Mouse (Mus musculus): ENCODE measurements around the gene Gfra1. TPM values are rescaled to one million over a fixed set of nuclear protein-coding genes. Genes with fewer than 3 reads are reported as not detected.

Gfra1 gene
- polyA plus RNA-seq, 1 experiment from 2014 or later = 15.0 TPM

DNA sequence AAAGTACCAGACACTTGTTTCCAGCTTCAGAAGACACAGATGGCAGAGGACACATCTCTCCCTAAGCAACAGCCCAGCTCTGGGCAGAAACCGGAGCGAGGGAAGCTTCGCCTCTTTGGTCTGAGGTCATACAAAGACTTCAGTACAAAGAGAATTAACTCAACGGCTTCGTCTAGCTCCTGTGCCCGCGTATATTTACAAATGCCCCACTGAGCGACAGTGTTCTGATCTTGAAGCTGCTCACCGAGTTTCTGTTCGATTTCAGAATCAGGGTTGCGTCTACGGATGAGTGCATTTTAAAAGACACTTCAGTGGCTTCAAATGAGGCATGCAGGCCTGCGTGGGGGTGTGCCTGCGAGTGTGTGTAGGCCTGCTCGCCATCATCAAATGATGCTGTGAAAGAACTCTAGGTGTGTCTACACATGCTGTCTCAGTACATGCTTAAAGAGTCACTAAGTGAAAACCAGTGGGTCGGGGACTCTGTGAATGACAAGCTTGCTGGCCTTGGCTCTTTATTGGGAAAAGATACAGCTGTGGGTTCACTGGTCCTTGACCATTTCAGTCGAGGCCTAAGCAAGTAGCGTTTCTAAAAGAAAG lies 66.8 kb downstream of the Gfra1 start:
- no peak overlapping the region for H3K4me2 ChIP-seq (ENCODE audit: low read depth, low read length)
- 85% methylated on average over 18 of the region's 18 CpGs for WGBS
- H3K27ac ChIP-seq (replicated peaks; ENCODE audit: low read depth, low read length) = no peak overlapping the region
- H3K4me3 ChIP-seq (ENCODE audit: low read depth, low read length) = no peak overlapping the region
- no peak for DNase-seq (ENCODE audit: low spot score)
- no peaks in the 10 kb centered on the region for H3K4me1 ChIP-seq (ENCODE audit: control insufficient read depth, insufficient read depth, low read length)
- no peaks in the 10 kb centered on the region for H3K36me3 ChIP-seq (replicated peaks; ENCODE audit: control insufficient read depth, insufficient read depth, low read depth, low read length)
- no peak overlapping the region for H3K9ac ChIP-seq (replicated peaks; ENCODE audit: low read length)
- no peaks in the 10 kb centered on the region for H3K27me3 ChIP-seq (ENCODE audit: control insufficient read depth, insufficient read depth, low read length)
- H3K9me3 ChIP-seq (replicated peaks; ENCODE audit: control insufficient read depth, low read length) = no peaks in the 10 kb centered on the region
- no peak for ATAC-seq (replicated peaks; ENCODE audit: insufficient number of reproducible peaks, low FRiP score, low TSS enrichment, low read depth)

DNA sequence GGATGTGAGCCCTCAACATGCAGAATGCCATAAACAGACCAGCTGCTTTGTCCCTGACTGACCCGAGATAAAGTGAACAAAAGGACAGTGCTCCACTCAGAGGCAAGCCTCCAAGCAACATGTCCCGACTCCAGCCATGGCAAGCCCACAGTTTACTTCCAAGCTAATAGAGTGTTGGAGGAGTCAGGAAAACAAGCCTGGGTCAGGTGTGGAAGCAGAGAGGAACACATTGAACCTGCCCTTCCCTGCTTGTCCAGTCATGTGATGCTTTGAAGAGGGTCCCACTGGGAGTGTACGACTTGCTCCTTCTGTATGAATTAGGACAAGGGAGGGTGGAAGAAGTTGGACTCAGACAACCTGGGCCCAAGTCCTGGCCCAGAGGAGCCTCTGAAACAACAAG lies 72.4 kb downstream of the Gfra1 start:
- no peaks in the 10 kb centered on the region for H3K36me3 ChIP-seq (replicated peaks; ENCODE audit: control insufficient read depth, insufficient read depth, low read depth, low read length)
- WGBS = 73% methylated on average over 3 of the region's 3 CpGs
- H3K4me3 ChIP-seq (ENCODE audit: low read depth, low read length) = no peak overlapping the region
- ATAC-seq (replicated peaks; ENCODE audit: insufficient number of reproducible peaks, low FRiP score, low TSS enrichment, low read depth) (no peak), DNase-seq (ENCODE audit: low spot score) (no peak)
- H3K27me3 ChIP-seq (ENCODE audit: control insufficient read depth, insufficient read depth, low read length) = no peaks in the 10 kb centered on the region
- no peaks in the 10 kb centered on the region for H3K9me3 ChIP-seq (replicated peaks; ENCODE audit: control insufficient read depth, low read length)
- H3K27ac ChIP-seq (replicated peaks; ENCODE audit: low read depth, low read length) = no peak overlapping the region
- H3K4me1 ChIP-seq (ENCODE audit: control insufficient read depth, insufficient read depth, low read length) = no peaks in the 10 kb centered on the region
- no peak overlapping the region for H3K4me2 ChIP-seq (ENCODE audit: low read depth, low read length)
- no peak overlapping the region for H3K9ac ChIP-seq (replicated peaks; ENCODE audit: low read length)

DNA sequence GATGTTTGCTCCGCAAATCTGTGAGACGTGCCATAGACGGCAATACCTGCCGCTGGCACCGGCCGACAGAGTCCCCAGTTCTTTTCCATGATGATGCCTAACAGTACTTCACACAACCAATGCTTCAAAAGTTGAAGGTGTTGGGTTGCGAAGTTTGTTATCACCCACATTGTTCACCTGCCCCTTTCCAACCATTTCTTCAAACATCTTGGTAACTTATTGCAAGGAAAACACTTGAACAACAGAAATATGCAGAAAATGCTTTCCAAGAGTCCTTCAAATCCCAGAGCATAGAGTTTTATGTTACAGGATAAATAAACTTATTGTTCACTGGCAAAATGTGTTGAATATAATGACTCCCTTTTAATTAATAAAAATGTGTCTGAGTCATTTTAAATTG lies 73.2 kb downstream of the Gfra1 start:
- WGBS = 90% methylated on average over 7 of the region's 7 CpGs
- Histone ChIP-seq H3K9ac (replicated peaks; ENCODE audit: low read length) (no peak overlapping the region), H3K36me3 (replicated peaks; ENCODE audit: control insufficient read depth, insufficient read depth, low read depth, low read length) (no peaks in the 10 kb centered on the region), H3K9me3 (replicated peaks; ENCODE audit: control insufficient read depth, low read length) (no peaks in the 10 kb centered on the region), H3K4me2 (ENCODE audit: low read depth, low read length) (no peak overlapping the region), H3K27me3 (ENCODE audit: control insufficient read depth, insufficient read depth, low read length) (no peaks in the 10 kb centered on the region), H3K4me1 (ENCODE audit: control insufficient read depth, insufficient read depth, low read length) (no peaks in the 10 kb centered on the region), H3K27ac (replicated peaks; ENCODE audit: low read depth, low read length) (no peak overlapping the region), H3K4me3 (ENCODE audit: low read depth, low read length) (no peak overlapping the region)
- no peak for DNase-seq (ENCODE audit: low spot score)
- no peak for ATAC-seq (replicated peaks; ENCODE audit: insufficient number of reproducible peaks, low FRiP score, low TSS enrichment, low read depth)

DNA sequence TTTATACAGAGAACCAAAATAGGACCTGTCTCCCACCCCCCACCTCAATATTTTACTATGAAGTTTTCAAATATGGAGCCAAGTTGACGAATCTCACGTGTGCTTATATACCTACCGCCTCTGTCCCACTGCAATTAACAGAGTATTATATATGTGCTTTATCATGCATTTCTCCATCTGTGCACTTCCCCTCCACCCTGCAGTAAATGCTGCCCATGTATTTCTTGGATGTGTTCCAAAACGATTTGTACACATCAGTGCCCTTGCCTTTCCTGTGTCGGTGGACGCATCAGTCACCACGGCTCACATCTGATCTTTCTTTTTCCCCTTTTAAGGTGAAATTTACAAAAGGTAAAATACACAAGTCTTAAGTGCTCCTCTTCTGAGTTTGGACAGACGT lies 77.7 kb downstream of the Gfra1 start:
- no peak overlapping the region for H3K4me3 ChIP-seq (ENCODE audit: low read depth, low read length)
- WGBS = 76% methylated on average over 8 of the region's 8 CpGs

DNA sequence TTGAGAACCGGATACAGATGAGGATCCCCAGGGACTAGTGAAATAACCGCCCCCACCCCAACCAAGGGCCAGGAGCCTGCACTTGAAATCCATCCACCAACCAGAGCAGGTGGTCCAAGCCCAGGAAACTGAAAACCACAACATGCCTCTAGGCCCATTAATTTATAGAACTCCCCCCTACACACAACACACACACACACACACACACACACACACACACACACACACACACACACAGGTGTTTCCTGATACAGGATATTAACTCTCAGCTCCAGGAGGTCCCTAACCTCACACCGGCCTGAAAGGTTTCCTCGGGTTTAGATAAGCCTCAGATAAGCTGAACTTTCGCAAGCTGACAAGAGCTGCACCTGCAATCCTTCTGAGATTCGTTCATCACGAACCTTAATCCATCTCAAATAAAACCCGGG lies 79.0 kb downstream of the Gfra1 start:
- Histone ChIP-seq H3K27ac (replicated peaks; ENCODE audit: low read depth, low read length) (no peak overlapping the region), H3K9ac (replicated peaks; ENCODE audit: low read length) (no peak overlapping the region), H3K27me3 (ENCODE audit: control insufficient read depth, insufficient read depth, low read length) (no peaks in the 10 kb centered on the region), H3K36me3 (replicated peaks; ENCODE audit: control insufficient read depth, insufficient read depth, low read depth, low read length) (no peaks in the 10 kb centered on the region), H3K9me3 (replicated peaks; ENCODE audit: control insufficient read depth, low read length) (no peaks in the 10 kb centered on the region), H3K4me1 (ENCODE audit: control insufficient read depth, insufficient read depth, low read length) (no peaks in the 10 kb centered on the region), H3K4me3 (ENCODE audit: low read depth, low read length) (no peak overlapping the region), H3K4me2 (ENCODE audit: low read depth, low read length) (no peak overlapping the region)
- DNase-seq (ENCODE audit: low spot score) = no peak
- WGBS = 73% methylated on average over 8 of the region's 8 CpGs
- no peak for ATAC-seq (replicated peaks; ENCODE audit: insufficient number of reproducible peaks, low FRiP score, low TSS enrichment, low read depth)

More for the DNA sequence above, 77.7 kb downstream of the Gfra1 start:
- no peaks in the 10 kb centered on the region for H3K4me1 ChIP-seq (ENCODE audit: control insufficient read depth, insufficient read depth, low read length)
- H3K36me3 ChIP-seq (replicated peaks; ENCODE audit: control insufficient read depth, insufficient read depth, low read depth, low read length) = no peaks in the 10 kb centered on the region
- no peaks in the 10 kb centered on the region for H3K9me3 ChIP-seq (replicated peaks; ENCODE audit: control insufficient read depth, low read length)
- DNase-seq (ENCODE audit: low spot score) = no peak
- H3K9ac ChIP-seq (replicated peaks; ENCODE audit: low read length) = no peak overlapping the region
- H3K4me2 ChIP-seq (ENCODE audit: low read depth, low read length) = no peak overlapping the region
- ATAC-seq (replicated peaks; ENCODE audit: insufficient number of reproducible peaks, low FRiP score, low TSS enrichment, low read depth) = no peak
- H3K27me3 ChIP-seq (ENCODE audit: control insufficient read depth, insufficient read depth, low read length) = no peaks in the 10 kb centered on the region
- H3K27ac ChIP-seq (replicated peaks; ENCODE audit: low read depth, low read length) = no peak overlapping the region

DNA sequence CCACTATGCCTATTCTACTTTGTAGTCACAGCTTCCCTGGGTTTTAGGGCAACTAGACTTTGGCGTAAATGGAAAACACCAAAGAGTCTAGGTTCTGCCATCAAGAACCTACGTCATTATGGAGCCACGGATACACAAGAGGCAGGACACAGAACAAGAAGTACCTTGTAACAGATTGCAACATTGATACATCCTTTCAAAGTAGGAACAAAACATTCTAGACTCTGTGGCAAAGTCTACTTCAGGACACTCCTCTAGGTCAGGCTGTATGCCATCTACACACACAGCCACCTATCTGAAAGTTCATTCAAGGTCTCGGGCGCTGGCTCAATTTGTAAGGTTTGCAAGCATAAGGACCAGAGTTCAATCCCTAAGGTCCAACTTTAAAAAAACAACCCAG lies 81.1 kb downstream of the Gfra1 start:
- Histone ChIP-seq H3K36me3 (replicated peaks; ENCODE audit: control insufficient read depth, insufficient read depth, low read depth, low read length) (no peaks in the 10 kb centered on the region), H3K9me3 (replicated peaks; ENCODE audit: control insufficient read depth, low read length) (no peaks in the 10 kb centered on the region), H3K9ac (replicated peaks; ENCODE audit: low read length) (no peak overlapping the region), H3K27me3 (ENCODE audit: control insufficient read depth, insufficient read depth, low read length) (no peaks in the 10 kb centered on the region), H3K27ac (replicated peaks; ENCODE audit: low read depth, low read length) (no peak overlapping the region), H3K4me1 (ENCODE audit: control insufficient read depth, insufficient read depth, low read length) (no peaks in the 10 kb centered on the region), H3K4me3 (ENCODE audit: low read depth, low read length) (no peak overlapping the region), H3K4me2 (ENCODE audit: low read depth, low read length) (no peak overlapping the region)
- DNase-seq (ENCODE audit: low spot score) (no peak), ATAC-seq (replicated peaks; ENCODE audit: insufficient number of reproducible peaks, low FRiP score, low TSS enrichment, low read depth) (no peak)
- 94% methylated on average over 5 of the region's 5 CpGs for WGBS

DNA sequence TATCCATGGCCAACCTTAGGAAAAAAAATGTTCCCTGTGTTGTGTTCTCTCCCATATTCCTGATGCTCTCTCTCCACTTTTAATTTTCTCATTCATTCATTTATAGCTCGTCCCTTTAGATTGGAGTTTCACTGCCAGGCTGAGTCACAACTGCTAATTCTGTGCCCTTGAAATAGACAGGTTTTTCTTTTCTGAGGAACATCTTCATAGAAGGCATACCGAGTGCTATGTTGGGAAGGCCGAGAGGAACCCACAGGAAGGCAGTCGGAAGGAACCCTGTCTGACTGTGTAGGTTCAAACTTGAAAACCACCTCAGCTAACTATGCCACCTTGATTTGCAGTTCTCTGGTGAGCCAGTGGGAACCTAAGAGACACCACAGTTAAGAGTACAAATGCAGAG lies 81.6 kb downstream of the Gfra1 start:
- Histone ChIP-seq H3K9me3 (replicated peaks; ENCODE audit: control insufficient read depth, low read length) (no peaks in the 10 kb centered on the region), H3K9ac (replicated peaks; ENCODE audit: low read length) (no peak overlapping the region)

DNA sequence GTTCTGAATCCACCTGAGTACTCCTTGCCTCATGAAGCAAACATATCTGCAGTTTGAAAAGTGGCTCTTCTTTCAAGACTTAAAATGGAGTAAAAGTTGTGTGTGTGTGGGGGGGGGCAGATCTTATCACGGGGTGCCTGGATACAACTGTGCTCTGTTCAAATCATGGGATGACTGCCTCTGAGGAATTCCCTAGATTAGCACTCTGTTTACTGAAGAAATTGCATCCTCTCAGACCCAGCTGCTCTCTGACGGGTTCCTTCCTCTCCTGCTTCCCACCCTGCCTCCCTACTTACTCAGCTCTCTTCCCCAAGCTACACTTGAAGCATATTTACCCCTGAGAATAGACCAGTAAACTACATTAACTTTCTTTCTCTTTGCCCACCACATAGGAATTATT lies 87.2 kb downstream of the Gfra1 start:
- H3K4me1 ChIP-seq (ENCODE audit: control insufficient read depth, insufficient read depth, low read length) = no peaks in the 10 kb centered on the region
- no peaks in the 10 kb centered on the region for H3K27me3 ChIP-seq (ENCODE audit: control insufficient read depth, insufficient read depth, low read length)
- no peak overlapping the region for H3K9ac ChIP-seq (replicated peaks; ENCODE audit: low read length)
- no peak for ATAC-seq (replicated peaks; ENCODE audit: insufficient number of reproducible peaks, low FRiP score, low TSS enrichment, low read depth)
- no peak overlapping the region for H3K4me2 ChIP-seq (ENCODE audit: low read depth, low read length)
- no peak overlapping the region for H3K4me3 ChIP-seq (ENCODE audit: low read depth, low read length)
- H3K36me3 ChIP-seq (replicated peaks; ENCODE audit: control insufficient read depth, insufficient read depth, low read depth, low read length) = no peaks in the 10 kb centered on the region
- no peak overlapping the region for H3K27ac ChIP-seq (replicated peaks; ENCODE audit: low read depth, low read length)
- DNase-seq (ENCODE audit: low spot score) = no peak
- H3K9me3 ChIP-seq (replicated peaks; ENCODE audit: control insufficient read depth, low read length) = no peaks in the 10 kb centered on the region
- WGBS = 58% methylated on average over 2 of the region's 2 CpGs

More for the DNA sequence above, 81.6 kb downstream of the Gfra1 start:
- no peaks in the 10 kb centered on the region for H3K27me3 ChIP-seq (ENCODE audit: control insufficient read depth, insufficient read depth, low read length)
- H3K27ac ChIP-seq (replicated peaks; ENCODE audit: low read depth, low read length) = no peak overlapping the region
- no peak for DNase-seq (ENCODE audit: low spot score)
- H3K36me3 ChIP-seq (replicated peaks; ENCODE audit: control insufficient read depth, insufficient read depth, low read depth, low read length) = no peaks in the 10 kb centered on the region
- no peak for ATAC-seq (replicated peaks; ENCODE audit: insufficient number of reproducible peaks, low FRiP score, low TSS enrichment, low read depth)
- no peak overlapping the region for H3K4me2 ChIP-seq (ENCODE audit: low read depth, low read length)
- WGBS = 96% methylated on average over 4 of the region's 4 CpGs
- H3K4me1 ChIP-seq (ENCODE audit: control insufficient read depth, insufficient read depth, low read length) = no peaks in the 10 kb centered on the region
- no peak overlapping the region for H3K4me3 ChIP-seq (ENCODE audit: low read depth, low read length)

All from embryonic facial prominence, embryonic 11.5 days (tissue).